Mouse (Mus musculus) kidney, embryonic 16.5 days (tissue): Measurements from ENCODE around the gene Tax1bp3. TPM values are rescaled to one million over a fixed set of nuclear protein-coding genes. Genes with fewer than 3 reads are reported as not detected.
A peak's percentile ranks its signal among the peaks of the same experiment; 100 is the strongest.

Source experiments
- ATAC-seq: fragments of 200-750 bp; cut with Nextera tagmentation; 2 replicates; pipeline ENCODE4 v1.8.0; 2017; ENCODE audit warnings: moderate TSS enrichment; ENCODE audit not compliant: low FRiP score, low TSS enrichment
- H3K27ac ChIP-seq: fragments of 300-500 bp; sonication (generic); 2 replicates; pipeline ENCODE4 v1.5.1; 2014; ENCODE audit warnings: low read length
- H3K27me3 ChIP-seq: fragments of 300-500 bp; sonication (generic); 2 replicates; pipeline ENCODE4 v1.6.1; 2014; ENCODE audit warnings: low read length, control low read depth, mixed read lengths; ENCODE audit not compliant: insufficient read depth
- H3K36me3 ChIP-seq: fragments of 300-500 bp; sonication (generic); 2 replicates; pipeline ENCODE4 v1.6.1; 2014; ENCODE audit warnings: low read length, control low read depth, mixed read lengths; ENCODE audit not compliant: insufficient read depth
- H3K4me1 ChIP-seq: fragments of 300-500 bp; sonication (generic); 2 replicates; pipeline ENCODE4 v1.6.1; 2014; ENCODE audit warnings: low read length, control low read depth, mixed read lengths; ENCODE audit not compliant: insufficient read depth
- H3K4me2 ChIP-seq: fragments of 300-500 bp; sonication (generic); replicated peaks from 2 replicates; pipeline ENCODE4 v1.6.1; 2014; ENCODE audit warnings: low read depth, low read length
- H3K4me3 ChIP-seq: fragments of 300-500 bp; sonication (generic); 2 replicates; pipeline ENCODE4 v1.5.1; 2014; ENCODE audit warnings: mild to moderate bottlenecking, low read length
- H3K9ac ChIP-seq: fragments of 300-500 bp; sonication (generic); replicated peaks from 2 replicates; pipeline ENCODE4 v1.6.1; 2014; ENCODE audit warnings: low read length
- H3K9me3 ChIP-seq: fragments of 300-500 bp; sonication (generic); 2 replicates; pipeline ENCODE4 v1.6.1; 2016; ENCODE audit warnings: low read length, control low read depth
- WGBS: fragments of 180-500 bp; shearing (Covaris S2); extraction: QIAGEN DNeasy Blood & Tissue Kit; methylation state at CpG from one replicate; pipeline ENCODE4 v1.1.7; 2014; 5-methylcytosine and 5-hydroxymethylcytosine counted together
- polyA plus RNA-seq: library from polyadenylated mRNA; unstranded; fragments of >200 nt; fragmentation: Nextera tagmentation; extraction: Ambion mirVana; gene quantifications from 2 replicates; pipeline ENCODE4 v1.2.1, GENCODE M21; 2015

Gene Tax1bp3
- polyA plus RNA-seq, 1 experiment from 2014 or later = 251 TPM

- Histone ChIP-seq H3K27me3 (no peaks in the 10 kb centered on the region), H3K4me3 (no peak overlapping the region), H3K4me1 (peaks cover 10% of the 10 kb centered on the region), H3K4me2 (no peak overlapping the region), H3K27ac (no peak overlapping the region), H3K36me3 (peaks cover 9% of the 10 kb centered on the region; the same call in 1 of the 2 replicates), H3K9ac (no peak overlapping the region), H3K9me3 (no peaks in the 10 kb centered on the region)
- 78% methylated on average over 2 of the region's 2 CpGs for WGBS
- no peak for ATAC-seq
Observed at GRCm38 (mm10) chr11:73194444-73194843, 17.6 kb downstream of the Tax1bp3 start.

DNA sequence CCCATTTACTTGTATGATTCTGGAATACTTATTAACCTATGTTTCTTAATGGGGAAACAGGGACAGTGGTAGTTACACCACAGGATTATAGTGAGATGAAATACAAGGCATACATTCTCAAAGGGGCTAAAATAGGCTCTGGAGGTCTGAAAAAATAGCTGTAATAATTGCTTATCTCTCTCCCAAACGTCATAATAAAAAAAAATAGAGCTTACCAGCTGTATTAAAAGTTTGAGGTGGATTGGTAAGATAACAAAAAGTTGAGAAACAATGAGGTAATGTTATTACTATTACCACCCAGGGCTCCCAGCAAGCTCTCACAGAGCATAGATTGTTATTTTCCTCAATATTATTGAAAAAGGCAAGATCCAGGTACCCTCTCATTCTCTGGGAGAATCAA lies 21.3 kb downstream of the Tax1bp3 start:
- Histone ChIP-seq H3K27me3 (no peaks in the 10 kb centered on the region), H3K4me3 (peak overlapping the region; percentile 78), H3K27ac (no peak overlapping the region), H3K36me3 (no peaks in the 10 kb centered on the region), H3K4me2 (peak overlapping the region; percentile 89), H3K9me3 (no peaks in the 10 kb centered on the region), H3K4me1 (peaks cover 15% of the 10 kb centered on the region), H3K9ac (peak overlapping the region; percentile 87)
- 9% methylated on average over 1 of the region's 1 CpGs for WGBS
- ATAC-seq = no peak

DNA sequence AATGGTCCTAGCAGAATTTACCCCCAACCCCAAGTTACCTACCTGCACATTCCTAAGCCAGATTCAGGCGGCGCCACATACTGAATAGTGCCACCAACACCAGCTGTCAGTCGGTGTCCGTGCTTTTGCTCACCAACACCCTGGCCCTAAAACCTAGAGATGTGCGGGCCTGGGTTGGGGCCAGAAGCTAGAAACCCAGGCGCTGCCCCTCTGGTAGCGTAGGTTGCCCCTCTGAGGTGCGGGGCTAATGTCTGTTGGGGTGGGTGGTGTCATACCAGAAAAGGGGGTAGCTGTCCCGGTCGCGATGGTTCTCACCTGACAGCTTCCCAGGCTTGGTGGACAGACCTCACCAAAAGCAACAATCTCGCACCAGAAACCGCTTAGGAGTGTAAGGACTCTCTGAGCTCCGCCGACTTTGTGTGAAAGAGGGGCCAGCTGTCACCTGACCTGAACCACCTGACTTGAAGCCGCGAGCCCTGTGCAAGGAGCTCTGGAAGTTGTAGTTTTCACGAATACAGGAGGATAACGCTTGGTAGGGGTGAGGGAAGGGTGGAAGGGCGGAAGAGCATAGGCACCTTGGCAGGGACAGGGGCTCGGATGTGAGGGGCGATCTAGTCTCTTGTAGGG lies 21.8 kb downstream of the Tax1bp3 start, which contains the start of gene Ctns:
Gene Ctns, minus strand, starts transcription at position 440 of the 627 bp plus-strand sequence.
- 2% methylated on average over 22 of the region's 22 CpGs for WGBS
- Histone ChIP-seq H3K9ac (peak within 1 kb of the TSS; percentile 87), H3K4me1 (peaks cover 15% of the 10 kb centered on the region), H3K27ac (no peak within 1 kb of the TSS), H3K9me3 (no peaks in the 10 kb centered on the region), H3K27me3 (no peaks in the 10 kb centered on the region), H3K4me3 (peak within 1 kb of the TSS; percentile 78), H3K36me3 (no peaks in the 10 kb centered on the region), H3K4me2 (peak within 1 kb of the TSS; percentile 89)
- peak; percentile 97 for ATAC-seq

DNA sequence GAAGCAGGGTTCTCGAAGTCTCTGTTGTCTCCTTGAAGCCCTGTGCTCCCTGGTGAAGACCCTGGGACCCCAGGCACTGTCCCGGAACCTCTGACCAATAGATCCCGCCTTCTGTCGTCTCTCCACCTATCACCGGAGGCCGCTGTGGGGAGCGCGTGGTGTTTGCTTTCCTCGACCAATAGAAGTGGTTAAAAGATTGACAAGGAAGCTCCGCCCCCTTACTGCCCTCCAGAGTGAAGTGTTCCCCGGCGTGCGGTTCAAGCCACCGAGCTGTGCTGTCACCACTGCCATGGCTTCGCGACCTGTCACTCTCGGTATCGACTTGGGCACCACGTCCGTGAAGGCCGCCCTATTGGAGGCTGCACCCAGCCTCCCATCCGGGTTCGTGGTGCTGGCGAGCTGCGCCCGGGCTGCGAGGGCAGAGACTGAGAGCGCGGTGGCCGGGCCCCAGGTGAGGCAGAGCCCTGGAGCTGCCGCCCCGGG lies 22.4 kb downstream of the Tax1bp3 start, which contains the start of gene Shpk:
Gene Shpk, plus strand, starts transcription at position 231 of the 483 bp plus-strand sequence.
- no peaks in the 10 kb centered on the region for H3K9me3 ChIP-seq

GRCm38 (mm10) chr11:73199879-73200278 lies 23.0 kb downstream of the Tax1bp3 start:
- no peaks in the 10 kb centered on the region for H3K36me3 ChIP-seq
- H3K9me3 ChIP-seq = no peaks in the 10 kb centered on the region
- H3K4me2 ChIP-seq = peak overlapping the region; percentile 89
- WGBS = 4% methylated on average over 12 of the region's 12 CpGs
- H3K9ac ChIP-seq = peak overlapping the region; percentile 87
- H3K4me1 ChIP-seq = peaks cover 15% of the 10 kb centered on the region
- H3K4me3 ChIP-seq = peak overlapping the region; percentile 78
- no peak overlapping the region for H3K27ac ChIP-seq
- H3K27me3 ChIP-seq = no peaks in the 10 kb centered on the region
- no peak for ATAC-seq

More for the DNA sequence above, 22.4 kb downstream of the Tax1bp3 start, which contains the start of gene Shpk:
- H3K4me2 ChIP-seq = peak within 1 kb of the TSS; percentile 89
- H3K27me3 ChIP-seq = no peaks in the 10 kb centered on the region
- ATAC-seq = peak; percentile 98
- peak within 1 kb of the TSS; percentile 87 for H3K9ac ChIP-seq
- under 1% methylated on average over 32 of the region's 32 CpGs for WGBS
- no peak within 1 kb of the TSS for H3K27ac ChIP-seq
- peak within 1 kb of the TSS; percentile 78 for H3K4me3 ChIP-seq
- H3K36me3 ChIP-seq = no peaks in the 10 kb centered on the region
- peaks cover 15% of the 10 kb centered on the region for H3K4me1 ChIP-seq

DNA sequence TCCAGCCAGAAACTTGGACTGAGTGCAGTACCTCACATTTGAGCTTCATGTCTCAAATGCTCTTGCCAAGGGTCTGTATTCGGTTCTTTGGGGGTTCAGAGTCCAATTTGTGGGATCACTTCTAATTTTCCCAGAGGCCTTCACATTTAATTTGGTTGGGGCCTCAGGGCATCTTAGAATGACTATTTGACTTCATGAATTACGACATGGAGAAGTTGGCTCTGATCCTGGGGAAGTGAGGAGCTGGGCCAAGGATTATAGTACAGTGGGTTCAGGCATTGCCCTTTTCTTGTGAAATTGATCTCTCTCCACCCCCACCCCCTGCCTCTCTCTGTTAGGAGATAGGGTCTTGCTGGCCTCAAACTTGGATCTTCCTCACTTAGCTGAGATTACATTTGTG lies 24.1 kb downstream of the Tax1bp3 start:
- 74% methylated on average over 2 of the region's 2 CpGs for WGBS
- Histone ChIP-seq H3K36me3 (no peaks in the 10 kb centered on the region), H3K4me1 (peaks cover 15% of the 10 kb centered on the region), H3K4me3 (no peak overlapping the region), H3K9me3 (no peaks in the 10 kb centered on the region), H3K9ac (no peak overlapping the region), H3K27ac (no peak overlapping the region), H3K4me2 (no peak overlapping the region), H3K27me3 (no peaks in the 10 kb centered on the region)
- no peak for ATAC-seq

GRCm38 (mm10) chr11:73201597-73201996 lies 24.7 kb downstream of the Tax1bp3 start:
- no peaks in the 10 kb centered on the region for H3K27me3 ChIP-seq
- no peak overlapping the region for H3K27ac ChIP-seq
- H3K4me3 ChIP-seq = no peak overlapping the region
- no peak overlapping the region for H3K9ac ChIP-seq
- H3K4me1 ChIP-seq = peaks cover 15% of the 10 kb centered on the region
- no peaks in the 10 kb centered on the region for H3K36me3 ChIP-seq
- no peak for ATAC-seq
- no peak overlapping the region for H3K4me2 ChIP-seq
- 36% methylated on average over 4 of the region's 4 CpGs for WGBS
- no peaks in the 10 kb centered on the region for H3K9me3 ChIP-seq

- H3K4me1 ChIP-seq = peaks cover 5% of the 10 kb centered on the region; the same call in 1 of the 2 replicates
- no peaks in the 10 kb centered on the region for H3K36me3 ChIP-seq
- no peak overlapping the region for H3K4me2 ChIP-seq
- H3K4me3 ChIP-seq = no peak overlapping the region
- no peaks in the 10 kb centered on the region for H3K9me3 ChIP-seq
- H3K27ac ChIP-seq = no peak overlapping the region
- WGBS = 90% methylated on average over 8 of the region's 8 CpGs
- ATAC-seq = no peak
- no peak overlapping the region for H3K9ac ChIP-seq
- H3K27me3 ChIP-seq = no peaks in the 10 kb centered on the region
Observed at GRCm38 (mm10) chr11:73203895-73204294, 27.0 kb downstream of the Tax1bp3 start.

- 21% methylated on average over 7 of the region's 7 CpGs for WGBS
- Histone ChIP-seq H3K9me3 (no peaks in the 10 kb centered on the region), H3K4me3 (no peak overlapping the region), H3K27ac (no peak overlapping the region), H3K36me3 (no peaks in the 10 kb centered on the region), H3K4me2 (no peak overlapping the region), H3K9ac (no peak overlapping the region), H3K4me1 (no peaks in the 10 kb centered on the region), H3K27me3 (no peaks in the 10 kb centered on the region)
- no peak for ATAC-seq
Observed at GRCm38 (mm10) chr11:73205194-73205593, 28.3 kb downstream of the Tax1bp3 start.

DNA sequence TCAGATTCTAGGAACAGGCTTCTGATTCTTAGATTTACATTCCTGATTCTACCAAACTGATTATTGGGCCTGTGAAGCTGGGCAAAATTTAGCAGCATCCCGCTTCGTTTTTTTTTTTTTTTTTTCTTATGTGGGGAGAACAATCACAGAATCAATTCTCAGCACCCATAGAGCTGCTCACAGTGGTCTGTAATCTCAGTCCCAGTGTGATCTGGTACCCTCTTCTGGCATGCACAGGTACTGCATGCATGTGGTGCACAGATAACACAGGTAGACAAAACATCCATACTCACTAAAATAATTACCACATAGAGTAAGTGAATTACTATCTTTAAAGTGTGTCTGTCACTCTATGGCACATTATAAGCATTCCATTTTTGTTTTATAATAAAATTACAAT lies 30.7 kb downstream of the Tax1bp3 start:
- no peak for ATAC-seq
- WGBS = 96% methylated on average over 2 of the region's 2 CpGs
- Histone ChIP-seq H3K27me3 (no peaks in the 10 kb centered on the region), H3K27ac (no peak overlapping the region), H3K9me3 (no peaks in the 10 kb centered on the region), H3K4me2 (no peak overlapping the region), H3K4me1 (no peaks in the 10 kb centered on the region), H3K36me3 (no peaks in the 10 kb centered on the region), H3K4me3 (no peak overlapping the region), H3K9ac (no peak overlapping the region)
